Comparison of ENCODE assay signal across 8 mouse cellular contexts in genomic region chr3:84732016-84732502, GRCm38 (mm10).
DNase-seq lines count a peak whose midpoint lies in the region; ATAC-seq and TF ChIP-seq lines count a peak whose summit lies in the region.

No protein-coding gene starts in this region.

- no peak overlapping the region for H3K9ac ChIP-seq in embryonic facial prominence, embryonic 15.5 days
- peak overlapping the region; percentile 21 for H3K9ac ChIP-seq in limb, embryonic 14.5 days (ENCODE audit: low read depth, low read length, severe bottlenecking)

- H3K27me3 ChIP-seq in kidney, adult 2 months (replicated peaks; ENCODE audit: control insufficient read depth, insufficient read depth, low read length) = no peaks in the 10 kb centered on the region
- no peaks in the 10 kb centered on the region for H3K27me3 ChIP-seq in embryonic facial prominence, embryonic 15.5 days
- 0 out of 2 replicates have a peak, but pooled peaks cover 3% of the 10 kb centered on the region for H3K27me3 ChIP-seq in limb, embryonic 14.5 days (ENCODE audit: control insufficient read depth, insufficient read depth, low read length)

- TF ChIP-seq POLR2A in kidney, adult 2 months (IDR thresholded peaks at IDR 0.05; ENCODE audit: low read depth, low read length) = no peak
- no peak for TF ChIP-seq POLR2A in limb, embryonic 14.5 days (IDR thresholded peaks at IDR 0.05; ENCODE audit: borderline replicate concordance, extremely low read depth, insufficient read depth, insufficient read length)

- H3K27ac ChIP-seq in kidney, adult 2 months (ENCODE audit: insufficient read depth, low read depth, low read length) = no peak overlapping the region
- H3K27ac ChIP-seq in embryonic facial prominence, embryonic 15.5 days (replicated peaks) = 0 out of 2 replicates have a peak overlapping the region, but pooled peaks have one; percentile 7
- no peak overlapping the region for H3K27ac ChIP-seq in limb, embryonic 14.5 days (replicated peaks; ENCODE audit: low read depth, low read length)

- no peaks in the 10 kb centered on the region for H3K36me3 ChIP-seq in kidney, adult 2 months (ENCODE audit: control insufficient read depth, insufficient read depth, low read length)
- H3K36me3 ChIP-seq in embryonic facial prominence, embryonic 15.5 days = no peaks in the 10 kb centered on the region
- no peaks in the 10 kb centered on the region for H3K36me3 ChIP-seq in limb, embryonic 14.5 days (ENCODE audit: control insufficient read depth, insufficient read depth, low read length)

- no peaks in the 10 kb centered on the region for H3K4me1 ChIP-seq in kidney, adult 2 months (ENCODE audit: control insufficient read depth, insufficient read depth, low read length)
- peaks cover 21% of the 10 kb centered on the region for H3K4me1 ChIP-seq in embryonic facial prominence, embryonic 15.5 days
- peaks cover 26% of the 10 kb centered on the region for H3K4me1 ChIP-seq in limb, embryonic 14.5 days (ENCODE audit: control insufficient read depth, insufficient read depth, low read length)

- TF ChIP-seq CTCF in kidney, adult 2 months (conservative IDR thresholded peaks at IDR 0.05; ENCODE audit: insufficient read depth, insufficient read length, low read depth, low read length) = no peak

- no peak for DNase-seq in kidney, adult 2 months
- DNase-seq in kidney, adult 8-10 months = no peak
- DNase-seq in ZHBTc4 (ENCODE audit: low read depth, low spot score) = peak; percentile 33
- DNase-seq in limb, embryonic 14.5 days (ENCODE audit: low spot score) = no peak
- DNase-seq in retina, postnatal 1 day = peak; percentile 53
- DNase-seq in urinary bladder, postnatal 14 days (ENCODE audit: low spot score) = no peak
- no peak for DNase-seq in urinary bladder, postnatal 25 days (ENCODE audit: low spot score)

- H3K4me3 ChIP-seq in kidney, adult 2 months (ENCODE audit: insufficient read depth, low read depth, low read length) = 0 out of 2 replicates have a peak overlapping the region, but pooled peaks have one; percentile 2
- peak overlapping the region; percentile 29 for H3K4me3 ChIP-seq in embryonic facial prominence, embryonic 15.5 days (replicated peaks)
- peak overlapping the region; percentile 20; the same call in 1 of the 2 replicates for H3K4me3 ChIP-seq in limb, embryonic 14.5 days (replicated peaks; ENCODE audit: low read length)

- 16% methylated on average over 20 of the region's 20 CpGs for WGBS in kidney, adult 2 months
- 5% methylated on average over 20 of the region's 20 CpGs for WGBS in embryonic facial prominence, embryonic 15.5 days
- 5% methylated on average over 20 of the region's 20 CpGs for WGBS in limb, embryonic 14.5 days

- H3K4me2 ChIP-seq in embryonic facial prominence, embryonic 15.5 days (replicated peaks) = peak overlapping the region; percentile 50
- H3K4me2 ChIP-seq in limb, embryonic 14.5 days (replicated peaks; ENCODE audit: low read depth, low read length, severe bottlenecking) = peak overlapping the region; percentile 43

- ATAC-seq in embryonic facial prominence, embryonic 15.5 days (ENCODE audit: insufficient number of reproducible peaks, low FRiP score, low TSS enrichment, low read depth) = no peak
- no peak for ATAC-seq in limb, embryonic 14.5 days (ENCODE audit: low FRiP score, low read depth)

- no peaks in the 10 kb centered on the region for H3K9me3 ChIP-seq in embryonic facial prominence, embryonic 15.5 days (replicated peaks)
- H3K9me3 ChIP-seq in limb, embryonic 14.5 days (ENCODE audit: control insufficient read depth, low read length) = no peaks in the 10 kb centered on the region

Comparison
In these comparisons a context has a peak if more than half of its experiments do, and no peak if none do; other contexts are left out.
1. DNase-seq: peak in ZHBTc4 (single experiment) and retina, postnatal 1 day (single experiment); none in kidney, adult 2 months (single experiment), kidney, adult 8-10 months (0 of 2), limb, embryonic 14.5 days (single experiment), urinary bladder, postnatal 14 days (single experiment) and urinary bladder, postnatal 25 days (single experiment).
2. Peak in every context shown above with its lines, with median percentiles within 50 percentile points of each other: H3K4me3 ChIP-seq.